Mouse (Mus musculus) midbrain, postnatal 0 days (tissue): ENCODE measurements around the gene Fpgs. TPM values are rescaled to one million over a fixed set of nuclear protein-coding genes. Genes with fewer than 3 reads are reported as not detected.

Experiments used
- ATAC-seq: fragments of 200-750 bp; cut with Nextera tagmentation; 2 replicates; pipeline ENCODE4 v1.8.0; 2017; ENCODE audit warnings: moderate number of reproducible peaks, mild to moderate bottlenecking, moderate TSS enrichment, moderate library complexity; ENCODE audit not compliant: low FRiP score
- DNase-seq: peaks from one replicate; pipeline ENCODE4 v3.0.0-alpha.2; 2015; ENCODE audit warnings: low spot score
- H3K27ac ChIP-seq: fragments of 300-500 bp; sonication (generic); 2 replicates; pipeline ENCODE4 v1.5.1; 2014; ENCODE audit warnings: low read depth, mild to moderate bottlenecking, low read length, mixed read lengths
- H3K27me3 ChIP-seq: fragments of 300-500 bp; sonication (generic); 2 replicates; pipeline ENCODE4 v1.6.1; 2014; ENCODE audit warnings: low read length, control low read depth, mixed read lengths; ENCODE audit not compliant: insufficient read depth
- H3K36me3 ChIP-seq: fragments of 300-500 bp; sonication (generic); 2 replicates; pipeline ENCODE4 v1.6.1; 2014; ENCODE audit warnings: low read length, control low read depth, mixed read lengths; ENCODE audit not compliant: insufficient read depth
- H3K4me1 ChIP-seq: fragments of 300-500 bp; sonication (generic); 2 replicates; pipeline ENCODE4 v1.6.1; 2014; ENCODE audit warnings: mild to moderate bottlenecking, control low read depth, antibody characterized with exemption, low read length, mixed read lengths; ENCODE audit not compliant: insufficient read depth
- H3K4me2 ChIP-seq: fragments of 300-500 bp; sonication (generic); 2 replicates; pipeline ENCODE4 v1.6.1; 2014; ENCODE audit warnings: low read depth, mild to moderate bottlenecking, low read length, mixed read lengths; ENCODE audit not compliant: poor library complexity, severe bottlenecking
- H3K4me3 ChIP-seq: fragments of 300-500 bp; sonication (generic); 2 replicates; pipeline ENCODE4 v1.5.1; 2014; ENCODE audit warnings: low read depth, mild to moderate bottlenecking, low read length, moderate library complexity
- H3K9ac ChIP-seq: fragments of 300-500 bp; sonication (generic); replicated peaks from 2 replicates; pipeline ENCODE4 v1.6.1; 2014; ENCODE audit warnings: mild to moderate bottlenecking, low read length, moderate library complexity, mixed read lengths; ENCODE audit not compliant: poor library complexity, severe bottlenecking
- H3K9me3 ChIP-seq: fragments of 300-500 bp; sonication (generic); 2 replicates; pipeline ENCODE4 v1.6.1; 2016; ENCODE audit warnings: low read length, control low read depth
- CTCF ChIP-seq: IDR thresholded peaks from 2 replicates; pipeline ENCODE4 v1.5.1; 2016; ENCODE audit warnings: antibody characterized with exemption, mild to moderate bottlenecking
- WGBS: fragments of 180-500 bp; shearing (Covaris S2); extraction: QIAGEN DNeasy Blood & Tissue Kit; methylation state at CpG from one replicate; pipeline ENCODE4 v1.1.7; 2014; 5-methylcytosine and 5-hydroxymethylcytosine counted together
- polyA plus RNA-seq: library from polyadenylated mRNA; unstranded; fragments of >200 nt; fragmentation: Nextera tagmentation; extraction: Ambion mirVana; gene quantifications from 2 replicates; pipeline ENCODE4 v1.2.1, GENCODE M21; 2015
- total RNA-seq: library from RNA; depleted of rRNA; stranded (reverse); fragments of >200 nt; gene quantifications from 2 replicates; pipeline ENCODE4 v1.2.3, GENCODE M21; 2014

Gene Fpgs
- total and polyA plus RNA-seq, 2 experiments from 2014 or later, result 25.1 to 25.9 TPM

DNA sequence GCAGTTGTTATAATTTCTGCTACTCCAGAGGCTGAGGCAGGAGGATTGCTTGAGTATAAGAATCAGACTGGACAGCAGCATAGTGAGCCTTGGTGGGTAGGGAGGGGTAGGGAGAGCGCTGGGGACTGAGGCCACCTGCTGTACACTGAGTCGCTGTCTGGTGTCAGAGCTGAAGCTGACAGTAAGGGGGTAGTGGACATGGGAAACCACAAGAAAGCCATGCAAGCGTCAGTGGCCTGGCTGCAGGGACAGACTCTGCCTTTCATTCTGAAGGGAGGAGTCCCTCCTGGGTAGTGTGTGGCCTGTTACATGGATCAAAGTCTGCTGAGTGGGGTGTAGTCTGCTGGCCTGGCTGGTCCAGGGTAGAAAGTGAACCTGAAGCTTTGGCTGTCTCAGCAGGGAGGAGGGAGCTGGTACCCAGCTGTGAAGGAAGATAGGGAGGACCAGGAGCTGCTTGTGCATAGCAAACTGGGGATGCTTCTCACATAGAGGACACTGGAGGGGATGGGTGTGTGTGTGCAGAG, 32.4 kb upstream of the Fpgs start:
- Histone ChIP-seq H3K36me3 (no peaks in the 10 kb centered on the region), H3K4me3 (no peak overlapping the region), H3K4me2 (no peak overlapping the region), H3K27ac (no peak overlapping the region), H3K9ac (no peak overlapping the region), H3K9me3 (no peaks in the 10 kb centered on the region), H3K27me3 (no peaks in the 10 kb centered on the region), H3K4me1 (no peaks in the 10 kb centered on the region)
- ATAC-seq, result no peak
- 34% methylated on average over 3 of the region's 3 CpGs for WGBS
- no peak for DNase-seq
- TF ChIP-seq CTCF, result no peak

- no peaks in the 10 kb centered on the region for H3K4me1 ChIP-seq
- H3K36me3 ChIP-seq, result no peaks in the 10 kb centered on the region
- no peak overlapping the region for H3K27ac ChIP-seq
- no peaks in the 10 kb centered on the region for H3K27me3 ChIP-seq
- no peaks in the 10 kb centered on the region for H3K9me3 ChIP-seq
- H3K9ac ChIP-seq, result no peak overlapping the region
- ATAC-seq (no peak), DNase-seq (no peak)
- WGBS, result 43% methylated on average over 4 of the region's 4 CpGs
- no peak overlapping the region for H3K4me2 ChIP-seq
- no peak overlapping the region for H3K4me3 ChIP-seq
- TF ChIP-seq CTCF, result no peak
Measured at GRCm38 (mm10) chr2:32734933-32735332, 31.0 kb upstream of the Fpgs start.

GRCm38 (mm10) chr2:32734480-32734879, 30.5 kb upstream of the Fpgs start:
- H3K9ac ChIP-seq, result no peak overlapping the region
- 30% methylated on average over 4 of the region's 4 CpGs for WGBS
- H3K36me3 ChIP-seq, result no peaks in the 10 kb centered on the region
- no peak for TF ChIP-seq CTCF
- H3K27me3 ChIP-seq, result no peaks in the 10 kb centered on the region
- ATAC-seq, result no peak
- no peaks in the 10 kb centered on the region for H3K9me3 ChIP-seq
- no peak overlapping the region for H3K4me3 ChIP-seq
- no peak for DNase-seq
- H3K4me2 ChIP-seq, result no peak overlapping the region
- no peaks in the 10 kb centered on the region for H3K4me1 ChIP-seq
- no peak overlapping the region for H3K27ac ChIP-seq

GRCm38 (mm10) chr2:32732695-32733094, 28.8 kb upstream of the Fpgs start:
- 73% methylated on average over 6 of the region's 6 CpGs for WGBS
- ATAC-seq (no peak), DNase-seq (no peak)
- no peak for TF ChIP-seq CTCF
- H3K4me2 ChIP-seq, result no peak overlapping the region
- no peaks in the 10 kb centered on the region for H3K9me3 ChIP-seq
- H3K4me1 ChIP-seq, result no peaks in the 10 kb centered on the region
- no peak overlapping the region for H3K4me3 ChIP-seq
- no peaks in the 10 kb centered on the region for H3K27me3 ChIP-seq
- no peak overlapping the region for H3K9ac ChIP-seq
- H3K36me3 ChIP-seq, result no peaks in the 10 kb centered on the region
- no peak overlapping the region for H3K27ac ChIP-seq

- Histone ChIP-seq H3K27ac (no peak overlapping the region), H3K27me3 (no peaks in the 10 kb centered on the region), H3K4me1 (no peaks in the 10 kb centered on the region), H3K36me3 (no peaks in the 10 kb centered on the region), H3K4me3 (no peak overlapping the region), H3K9ac (no peak overlapping the region; the same call in 1 of the 2 replicates), H3K9me3 (no peaks in the 10 kb centered on the region), H3K4me2 (no peak overlapping the region)
- ATAC-seq (no peak), DNase-seq (no peak)
- 74% methylated on average over 4 of the region's 4 CpGs for WGBS
- no peak for TF ChIP-seq CTCF
Measured at GRCm38 (mm10) chr2:32731911-32732310, 28.0 kb upstream of the Fpgs start.

DNA sequence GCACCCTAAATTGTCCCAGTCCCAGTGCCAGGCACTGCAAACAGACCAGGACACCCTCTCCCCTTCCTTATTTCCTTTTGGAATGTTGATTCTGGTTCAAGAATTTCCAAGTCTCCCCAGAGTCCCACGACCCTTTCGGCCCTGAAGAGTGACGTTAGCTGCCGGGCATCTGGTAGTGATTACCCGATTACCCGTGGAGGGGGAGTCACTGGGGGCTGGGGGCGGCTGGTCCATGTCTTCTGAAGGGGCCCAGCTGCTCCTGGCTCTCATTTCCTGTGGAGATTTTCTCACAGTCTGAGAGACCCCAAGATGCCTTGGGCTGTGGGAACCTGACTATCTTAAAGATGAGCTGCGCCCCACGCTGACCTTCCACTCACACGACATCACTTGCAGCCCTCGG, 26.9 kb upstream of the Fpgs start:
- TF ChIP-seq CTCF, result no peak
- no peak overlapping the region for H3K9ac ChIP-seq
- DNase-seq (no peak), ATAC-seq (no peak)
- H3K4me3 ChIP-seq, result no peak overlapping the region
- no peak overlapping the region for H3K27ac ChIP-seq
- H3K4me1 ChIP-seq, result no peaks in the 10 kb centered on the region
- H3K4me2 ChIP-seq, result no peak overlapping the region
- no peaks in the 10 kb centered on the region for H3K36me3 ChIP-seq
- H3K27me3 ChIP-seq, result no peaks in the 10 kb centered on the region
- H3K9me3 ChIP-seq, result no peaks in the 10 kb centered on the region
- 55% methylated on average over 11 of the region's 11 CpGs for WGBS
